ENCODE assay signal across 25 mouse cellular contexts in the genomic region with DNA sequence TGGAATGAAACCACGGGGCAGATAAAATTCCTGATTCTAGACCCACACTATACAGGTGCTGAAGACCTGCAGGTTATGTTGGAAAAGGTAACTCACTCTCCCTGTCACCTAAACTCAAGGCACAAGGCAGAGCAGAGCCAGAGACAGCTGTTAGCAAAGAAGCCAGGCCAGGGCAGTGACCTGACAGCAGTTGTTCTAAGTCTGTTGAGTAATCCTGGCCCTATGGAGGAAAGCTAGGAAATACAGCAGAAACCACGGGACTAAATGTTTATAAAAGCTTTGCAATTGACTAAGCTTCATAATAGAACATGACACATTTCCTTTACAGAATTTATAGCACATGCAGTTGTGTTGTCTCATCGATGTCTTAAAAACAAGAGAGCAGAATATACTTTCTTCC. TPM values are rescaled to one million over a fixed set of nuclear protein-coding genes. Genes with fewer than 3 reads are reported as not detected.
DNase-seq lines count a peak whose midpoint lies in the region; ATAC-seq and TF ChIP-seq lines count a peak whose summit lies in the region.
"Had no signal": no experiment of that assay in that cellular context is flagged by ENCODE, and none has a peak within 500 bp of the region (broad histone marks: within the 10 kb centered on the region; RNA-seq: fewer than 3 reads in every experiment).

No protein-coding gene starts in this region.

- ATAC-seq in megakaryocyte, adult 5-6 weeks (ENCODE audit: poor library complexity, severe bottlenecking), result no peak
- ATAC-seq in forebrain, postnatal 0 days, result no peak
- ATAC-seq: forebrain, embryonic 13.5 days; hindbrain, embryonic 16.5 days; intestine, embryonic 15.5 days had no signal

- peaks cover 4% of the 10 kb centered on the region; the same call in 1 of the 2 replicates for H3K79me2 ChIP-seq in macrophage (ENCODE audit: inconsistent target)

- 69% methylated on average over 3 of the region's 3 CpGs for WGBS in macrophage (ENCODE audit: missing documents)
- 92% methylated on average over 3 of the region's 3 CpGs for WGBS in forebrain, postnatal 0 days

- peak overlapping the region; percentile 44 for H3K27ac ChIP-seq in macrophage
- no peak overlapping the region for H3K27ac ChIP-seq in forebrain, postnatal 0 days (ENCODE audit: low read depth, low read length)
- H3K27ac ChIP-seq: forebrain, embryonic 10.5 days; forebrain, embryonic 13.5 days; heart, adult 2 months; heart, embryonic 10.5 days; heart, embryonic 13.5 days; hindbrain, embryonic 12.5 days; intestine, embryonic 15.5 days had no signal

- no peak overlapping the region for H3K9ac ChIP-seq in forebrain, postnatal 0 days
- H3K9ac ChIP-seq: forebrain, embryonic 13.5 days; heart, embryonic 13.5 days; hindbrain, embryonic 12.5 days; intestine, embryonic 15.5 days had no signal

- peaks cover 48% of the 10 kb centered on the region for H3K4me1 ChIP-seq in megakaryocyte, embryonic 14.5 days
- no peaks in the 10 kb centered on the region for H3K4me1 ChIP-seq in forebrain, postnatal 0 days (ENCODE audit: insufficient read depth)
- H3K4me1 ChIP-seq: intestine, embryonic 15.5 days had no signal

- H3K36me3 ChIP-seq in megakaryocyte, embryonic 14.5 days (replicated peaks; ENCODE audit: low read length), result peaks cover 66% of the 10 kb centered on the region
- H3K36me3 ChIP-seq in macrophage (ENCODE audit: inconsistent target), result peaks cover 24% of the 10 kb centered on the region; the same call in 1 of the 2 replicates
- peaks cover 20% of the 10 kb centered on the region for H3K36me3 ChIP-seq in forebrain, postnatal 0 days (ENCODE audit: insufficient read depth)

- H3K9me3 ChIP-seq in megakaryocyte, embryonic 14.5 days, result no peaks in the 10 kb centered on the region
- H3K9me3 ChIP-seq in forebrain, postnatal 0 days (ENCODE audit: low read length), result no peaks in the 10 kb centered on the region
- H3K9me3 ChIP-seq: forebrain, embryonic 10.5 days; forebrain, embryonic 13.5 days; G1E; heart, embryonic 10.5 days; heart, embryonic 13.5 days; hindbrain, embryonic 12.5 days; intestine, embryonic 15.5 days had no signal

- peak; percentile 61 for DNase-seq in NIH3T3 (ENCODE audit: low read depth)
- DNase-seq in frontal cortex, adult 2 months (ENCODE audit: extremely low spot score in 1 of 2, low spot score in 1 of 2), result no peak
- no peak for DNase-seq in forebrain, postnatal 0 days
- DNase-seq: adrenal gland, adult 8-10 months; adrenal gland, postnatal 25 days; B cell, adult 2 months; cerebellum, adult 18-20 months; cerebellum, adult 9-10 months; cerebellum, postnatal 14 days; gastrocnemius, postnatal 10 days; gastrocnemius, postnatal 36 days; heart, adult 2 months had no signal

- no peaks in the 10 kb centered on the region for H3K27me3 ChIP-seq in megakaryocyte, embryonic 14.5 days (replicated peaks)
- no peaks in the 10 kb centered on the region for H3K27me3 ChIP-seq in forebrain, postnatal 0 days (ENCODE audit: insufficient read depth, low read length)
- H3K27me3 ChIP-seq: CH12.LX; forebrain, embryonic 13.5 days; heart, embryonic 13.5 days; hindbrain, embryonic 12.5 days; intestine, embryonic 15.5 days had no signal

- H3K4me2 ChIP-seq in forebrain, postnatal 0 days (ENCODE audit: low read depth), result no peak overlapping the region
- H3K4me2 ChIP-seq: forebrain, embryonic 13.5 days; heart, embryonic 13.5 days; hindbrain, embryonic 12.5 days; intestine, embryonic 15.5 days had no signal

- H3K4me3 ChIP-seq in megakaryocyte, embryonic 14.5 days (replicated peaks), result peak overlapping the region; percentile 46
- H3K4me3 ChIP-seq in macrophage (ENCODE audit: inconsistent target), result no peak overlapping the region
- no peak overlapping the region for H3K4me3 ChIP-seq in forebrain, postnatal 0 days (ENCODE audit: low read depth, low read length)
- H3K4me3 ChIP-seq: forebrain, embryonic 10.5 days; forebrain, embryonic 13.5 days; heart, adult 2 months; heart, embryonic 10.5 days; heart, embryonic 13.5 days; hindbrain, embryonic 12.5 days; intestine, embryonic 15.5 days had no signal

- no peak for TF ChIP-seq CTCF in forebrain, postnatal 0 days (IDR thresholded peaks at IDR 0.05; ENCODE audit: low read depth)

RNA-seq across cellular contexts. Expression of a gene that starts 3.5 kb away (rescaled TPM):
- 0.11 TPM in 1 of 2 replicates, not detected in the other for polyA plus RNA-seq in megakaryocyte, embryonic 14.5 days (2012; ENCODE audit: insufficient read depth, low replicate concordance)
- 0.09 TPM in 1 of 2 replicates, not detected in the other for total RNA-seq in megakaryocyte, adult 5-6 weeks (2015)
- total RNA-seq in megakaryocyte, adult 5-6 weeks (2017), result not detected in 2 replicates
- total RNA-seq in macrophage (2018; cell fraction: chromatin; rRNA removed), result under 1 TPM in 4 of 26 experiments, not detected in 22; 0.21 to 0.90 (median 0.53) TPM
- under 1 TPM in 1 of 26 experiments, not detected in 25; 0.05 TPM for total RNA-seq in macrophage (2018; cell fraction: cytosol; rRNA removed)
- total RNA-seq in macrophage (2018; cell fraction: nucleus; rRNA removed), result not detected
- polyA plus RNA-seq in macrophage (2018), result not detected in 3 replicates
- 0.36 TPM in 2 replicates for polyA plus RNA-seq in frontal cortex, adult 2 months (2012; rRNA removed)
- total RNA-seq in forebrain, postnatal 0 days (2014; rRNA removed), result 0.29 and 0.31 TPM in 2 replicates
- polyA plus RNA-seq in forebrain, postnatal 0 days (2015; fragmentation: Nextera tagmentation; extraction: Ambion mirVana), result 0.22 and 0.25 TPM in 2 replicates
- total RNA-seq: CH12.LX; granulocyte monocyte progenitor cell, adult 5-6 weeks had no signal
- polyA plus RNA-seq: G1E had no signal

RNA-seq across cellular contexts. Expression of a gene that starts 9.9 kb away (rescaled TPM):
- 3.6 and 5.2 TPM in 2 replicates for polyA plus RNA-seq in megakaryocyte, embryonic 14.5 days (2012; ENCODE audit: insufficient read depth, low replicate concordance)
- total RNA-seq in megakaryocyte, adult 5-6 weeks (2015), result 4.1 and 5.1 TPM in 2 replicates
- total RNA-seq in megakaryocyte, adult 5-6 weeks (2017), result 3.5 and 6.3 TPM in 2 replicates
- total RNA-seq in macrophage (2018; cell fraction: chromatin; rRNA removed), result 1 to 10 TPM in 4 of 26 experiments, not detected in 22; 1.6 to 7.8 (median 3.2) TPM
- total RNA-seq in macrophage (2018; cell fraction: cytosol; rRNA removed), result 1 to 10 TPM in 7 of 26 experiments, under 1 TPM in 12, not detected in 7; 0.20 to 1.8 (median 0.61) TPM
- total RNA-seq in macrophage (2018; cell fraction: nucleus; rRNA removed), result 1 to 10 TPM in 3 of 26 experiments, under 1 TPM in 3, not detected in 20; 0.69 to 7.0 (median 1.0) TPM
- polyA plus RNA-seq in macrophage (2018), result 0.47 to 1.7 TPM (median 0.94 TPM) in 3 replicates
- polyA plus RNA-seq in frontal cortex, adult 2 months (2012; rRNA removed), result 14.5 and 21.0 TPM in 2 replicates
- total RNA-seq in forebrain, postnatal 0 days (2014; rRNA removed), result 8.3 and 10.5 TPM in 2 replicates
- polyA plus RNA-seq in forebrain, postnatal 0 days (2015; fragmentation: Nextera tagmentation; extraction: Ambion mirVana), result 12.9 and 14.5 TPM in 2 replicates
- total RNA-seq: adrenal gland, postnatal 25 days; granulocyte monocyte progenitor cell, adult 5-6 weeks had no signal

RNA-seq across cellular contexts. Expression of a gene that starts 20.2 kb away (rescaled TPM):
- polyA plus RNA-seq in megakaryocyte, embryonic 14.5 days (2012; ENCODE audit: insufficient read depth, low replicate concordance), result 2.5 TPM in 1 of 2 replicates, not detected in the other
- 56.8 and 68.8 TPM in 2 replicates for total RNA-seq in megakaryocyte, adult 5-6 weeks (2015)
- total RNA-seq in megakaryocyte, adult 5-6 weeks (2017), result 96.2 and 104 TPM in 2 replicates
- 100 to 1,000 TPM in 4 of 26 experiments, 10 to 100 TPM in 22; 15.2 to 110 (median 71.5) TPM for total RNA-seq in macrophage (2018; cell fraction: chromatin; rRNA removed)
- 10 to 100 TPM; 27.4 to 49.9 (median 37.7) TPM for total RNA-seq in macrophage (2018; cell fraction: cytosol; rRNA removed)
- total RNA-seq in macrophage (2018; cell fraction: nucleus; rRNA removed), result 10 to 100 TPM; 15.7 to 93.1 (median 42.2) TPM
- polyA plus RNA-seq in macrophage (2018), result 46.5 to 83.4 TPM (median 48.1 TPM) in 3 replicates
- 65.2 and 68.2 TPM in 2 replicates for polyA plus RNA-seq in frontal cortex, adult 2 months (2012; rRNA removed)
- total RNA-seq in forebrain, postnatal 0 days (2014; rRNA removed), result 30.0 and 39.5 TPM in 2 replicates
- polyA plus RNA-seq in forebrain, postnatal 0 days (2015; fragmentation: Nextera tagmentation; extraction: Ambion mirVana), result 47.2 and 48.5 TPM in 2 replicates

RNA-seq across cellular contexts. Expression of a gene that starts 20.5 kb away (rescaled TPM):
- polyA plus RNA-seq in megakaryocyte, embryonic 14.5 days (2012; ENCODE audit: insufficient read depth, low replicate concordance), result 0.75 TPM in 1 of 2 replicates, not detected in the other
- 0.22 and 0.27 TPM in 2 replicates for total RNA-seq in megakaryocyte, adult 5-6 weeks (2015)
- 0.28 and 0.29 TPM in 2 replicates for total RNA-seq in megakaryocyte, adult 5-6 weeks (2017)
- total RNA-seq in macrophage (2018; cell fraction: chromatin; rRNA removed), result 1 to 10 TPM in 12 of 26 experiments, under 1 TPM in 14; 0.29 to 2.1 (median 0.94) TPM
- total RNA-seq in macrophage (2018; cell fraction: cytosol; rRNA removed), result under 1 TPM in 17 of 26 experiments, not detected in 9; 0.06 to 0.34 (median 0.14) TPM
- 1 to 10 TPM in 18 of 26 experiments, under 1 TPM in 7, not detected in 1; 0.22 to 3.7 (median 1.3) TPM for total RNA-seq in macrophage (2018; cell fraction: nucleus; rRNA removed)
- 0.20 to 0.27 TPM (median 0.22 TPM) in 3 replicates for polyA plus RNA-seq in macrophage (2018)
- polyA plus RNA-seq in frontal cortex, adult 2 months (2012; rRNA removed), result 7.8 and 8.9 TPM in 2 replicates
- total RNA-seq in forebrain, postnatal 0 days (2014; rRNA removed), result 2.8 and 3.2 TPM in 2 replicates
- 3.0 and 4.2 TPM in 2 replicates for polyA plus RNA-seq in forebrain, postnatal 0 days (2015; fragmentation: Nextera tagmentation; extraction: Ambion mirVana)

Comparison
In these comparisons a context has a peak if more than half of its experiments do, and no peak if none do; other contexts are left out.
1. RNA of a gene that starts 20.2 kb away (polyA plus RNA-seq): 46.5 to 83.4 TPM in macrophage, 65.2 to 68.2 TPM in frontal cortex, adult 2 months and 47.2 to 48.5 TPM in forebrain, postnatal 0 days; 2.5 TPM in megakaryocyte, embryonic 14.5 days; every median in the first group is over 10 times any median in the second.